Mouse (Mus musculus) cortical plate, adult 2 months (tissue): ENCODE measurements at regions not wholly inside any gene's neighbourhood (a gene's known extent, or its start where the extent isn't known, plus 50 kb on each side); places are given as distances from the start of the nearest gene placed in this dataset.

Source experiments
- H3K27ac ChIP-seq: fragments of 200-500 bp; 2 replicates; pipeline ENCODE4 v1.5.1; 2012; ENCODE audit warnings: low read length, control low read depth, inconsistent platforms; ENCODE audit not compliant: insufficient read depth
- H3K4me1 ChIP-seq: fragments of 200-500 bp; 2 replicates; pipeline ENCODE4 v1.6.1; 2011; ENCODE audit warnings: low read length; ENCODE audit not compliant: control insufficient read depth, insufficient read depth
- H3K4me3 ChIP-seq: fragments of 200-500 bp; 2 replicates; pipeline ENCODE4 v1.5.1; 2011; ENCODE audit warnings: mild to moderate bottlenecking, low read length, control low read depth; ENCODE audit not compliant: insufficient read depth
- CTCF ChIP-seq: fragments of 200-500 bp; IDR thresholded peaks from 2 replicates; pipeline ENCODE4 v1.5.1; 2011; ENCODE audit warnings: mild to moderate bottlenecking, control low read depth, low read length; ENCODE audit not compliant: insufficient read depth; ENCODE audit errors: extremely low read depth
- POLR2A ChIP-seq: fragments of 200-500 bp; IDR thresholded peaks from 2 replicates; pipeline ENCODE4 v1.6.1; 2011; ENCODE audit warnings: mild to moderate bottlenecking, low read length, control low read depth; ENCODE audit not compliant: insufficient read depth; ENCODE audit errors: extremely low read depth

DNA sequence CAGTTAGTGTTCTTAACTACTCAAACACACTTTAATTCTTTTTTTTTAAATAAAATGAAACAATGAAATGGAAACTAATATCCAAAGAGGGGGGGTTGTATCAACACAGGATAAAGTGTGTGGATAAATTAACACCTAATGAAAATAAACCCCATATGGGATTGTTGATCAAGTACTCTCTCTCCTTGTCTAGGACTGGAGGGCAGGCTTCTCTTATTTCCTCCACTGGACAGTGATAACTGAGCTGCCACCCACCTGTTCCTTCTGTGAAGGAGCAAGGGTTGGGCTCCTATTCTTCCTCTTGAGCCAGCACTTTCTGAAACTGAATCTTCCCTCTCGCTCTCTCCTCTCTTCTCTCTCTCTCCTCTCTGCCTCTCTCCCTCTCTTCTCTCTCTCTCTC lies 716.5 kb downstream of the Epm2a start:
- TF ChIP-seq CTCF (no peak), POLR2A (no peak)
- no peak overlapping the region for H3K4me3 ChIP-seq
- no peak overlapping the region for H3K27ac ChIP-seq
- H3K4me1 ChIP-seq, result no peaks in the 10 kb centered on the region

DNA sequence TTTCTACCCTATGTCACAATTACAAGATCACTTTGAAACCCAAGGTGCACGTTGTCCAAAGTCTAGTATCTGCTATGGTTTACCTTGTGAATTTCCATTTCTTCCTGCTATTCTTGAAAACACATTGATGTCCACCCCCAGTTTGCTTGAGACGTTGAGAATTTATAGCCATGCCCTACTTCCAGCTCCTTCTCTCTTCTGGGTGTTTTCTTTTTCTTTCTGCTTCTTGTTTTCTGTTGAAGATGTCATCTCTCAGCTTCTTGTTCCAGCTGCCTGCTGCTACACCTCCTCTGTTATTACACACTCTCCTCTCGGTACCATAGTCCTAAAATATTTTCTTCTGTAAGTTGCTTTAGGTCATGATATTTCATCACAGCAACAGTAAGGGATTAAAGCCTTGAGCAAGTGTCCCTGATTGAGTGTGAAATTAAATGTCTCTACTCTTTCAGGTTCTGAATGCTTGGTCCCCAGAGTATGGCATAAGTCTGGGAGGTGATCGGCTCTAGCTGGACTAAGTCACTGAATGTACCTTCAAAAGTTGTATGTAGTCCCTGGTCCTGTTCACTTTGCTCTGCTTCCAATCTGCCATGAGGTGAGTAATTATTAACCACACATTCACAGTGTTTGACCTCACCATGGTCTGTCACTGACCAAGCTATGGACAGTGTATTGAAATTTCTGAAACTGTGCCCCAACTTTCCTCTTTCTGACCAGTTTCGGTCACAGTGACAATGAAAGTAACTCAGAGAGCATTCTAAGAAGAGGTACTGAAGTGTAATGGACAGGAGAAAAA lies 718.1 kb downstream of the Epm2a start:
- H3K4me3 ChIP-seq, result no peak overlapping the region
- H3K4me1 ChIP-seq, result no peaks in the 10 kb centered on the region
- no peak overlapping the region for H3K27ac ChIP-seq
- TF ChIP-seq POLR2A (no peak), CTCF (no peak)

DNA sequence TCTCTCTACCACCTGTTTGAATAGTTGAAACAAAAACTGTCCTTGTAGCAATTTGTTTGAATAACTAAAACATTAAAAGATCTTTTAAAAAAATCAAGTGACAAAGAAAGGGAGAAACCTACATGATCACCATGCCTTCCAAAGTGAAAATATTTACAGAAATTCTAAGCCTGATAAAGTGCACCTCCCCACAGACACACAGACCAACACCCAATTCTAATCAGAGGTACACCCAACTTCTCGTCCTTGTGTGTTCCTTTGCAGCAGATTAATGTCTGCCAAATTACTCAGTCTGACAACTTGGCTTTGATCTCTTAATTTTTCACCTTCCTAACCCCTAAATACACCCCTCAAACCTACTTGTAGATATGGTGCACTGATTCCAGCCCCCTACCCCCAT lies 719.1 kb downstream of the Epm2a start:
- H3K4me3 ChIP-seq, result no peak overlapping the region

DNA sequence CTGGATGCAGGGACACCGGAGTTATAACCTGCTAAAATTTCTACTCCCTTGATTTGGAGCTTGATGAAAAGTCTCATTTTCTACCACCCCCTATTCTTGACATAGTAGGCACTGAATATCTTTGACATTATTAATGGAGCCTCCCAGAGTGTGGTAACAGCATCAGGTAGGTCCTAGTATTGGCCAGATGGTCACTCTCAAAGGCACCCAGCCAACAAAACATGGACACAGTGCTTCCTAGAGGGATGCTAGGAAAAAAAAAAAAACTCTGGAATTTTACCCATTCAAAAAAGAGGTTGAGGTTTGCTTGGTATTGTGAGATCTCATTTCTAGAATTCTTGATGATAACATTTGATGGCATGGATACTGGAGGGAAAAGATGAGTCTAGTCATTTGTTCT lies 740.8 kb downstream of the Epm2a start:
- no peak overlapping the region for H3K27ac ChIP-seq
- no peak overlapping the region for H3K4me3 ChIP-seq
- no peaks in the 10 kb centered on the region for H3K4me1 ChIP-seq
- TF ChIP-seq CTCF (no peak), POLR2A (no peak)

More for the DNA sequence above, 719.1 kb downstream of the Epm2a start:
- TF ChIP-seq POLR2A (no peak), CTCF (no peak)
- Histone ChIP-seq H3K4me1 (no peaks in the 10 kb centered on the region), H3K27ac (no peak overlapping the region)

GRCm38 (mm10) chr10:12092521-12092920 lies 749.3 kb downstream of the Epm2a start:
- no peak overlapping the region for H3K4me3 ChIP-seq
- no peaks in the 10 kb centered on the region for H3K4me1 ChIP-seq
- TF ChIP-seq POLR2A, result no peak
- TF ChIP-seq CTCF, result no peak
- no peak overlapping the region for H3K27ac ChIP-seq

- Histone ChIP-seq H3K4me3 (no peak overlapping the region), H3K4me1 (no peaks in the 10 kb centered on the region), H3K27ac (no peak overlapping the region)
- TF ChIP-seq CTCF (no peak), POLR2A (no peak)
Measured at GRCm38 (mm10) chr10:12096678-12097077, 753.5 kb downstream of the Epm2a start.

DNA sequence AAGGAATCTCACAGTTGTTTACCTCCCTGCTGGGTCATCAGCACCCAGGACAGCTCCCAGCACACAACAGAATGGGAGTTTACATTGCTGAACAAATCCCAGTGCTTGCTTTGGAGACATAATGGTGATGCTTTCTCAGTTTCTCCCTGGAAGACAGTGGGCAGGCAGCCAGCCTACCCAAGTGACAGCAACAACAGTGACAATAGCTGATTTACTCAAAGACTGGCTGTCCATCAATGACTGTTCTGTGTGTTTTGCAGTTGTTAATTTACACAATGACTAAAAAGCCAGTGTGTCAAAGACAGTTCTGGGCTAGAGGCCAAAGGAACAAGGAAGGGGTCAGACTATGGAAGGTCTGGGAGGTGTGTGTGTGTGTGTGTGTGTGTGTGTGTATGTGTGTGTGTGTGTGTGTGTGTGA lies 762.2 kb downstream of the Utrn start:
- Histone ChIP-seq H3K27ac (no peak overlapping the region), H3K4me3 (no peak overlapping the region), H3K4me1 (no peaks in the 10 kb centered on the region)
- no peak for TF ChIP-seq CTCF
- TF ChIP-seq POLR2A, result no peak

DNA sequence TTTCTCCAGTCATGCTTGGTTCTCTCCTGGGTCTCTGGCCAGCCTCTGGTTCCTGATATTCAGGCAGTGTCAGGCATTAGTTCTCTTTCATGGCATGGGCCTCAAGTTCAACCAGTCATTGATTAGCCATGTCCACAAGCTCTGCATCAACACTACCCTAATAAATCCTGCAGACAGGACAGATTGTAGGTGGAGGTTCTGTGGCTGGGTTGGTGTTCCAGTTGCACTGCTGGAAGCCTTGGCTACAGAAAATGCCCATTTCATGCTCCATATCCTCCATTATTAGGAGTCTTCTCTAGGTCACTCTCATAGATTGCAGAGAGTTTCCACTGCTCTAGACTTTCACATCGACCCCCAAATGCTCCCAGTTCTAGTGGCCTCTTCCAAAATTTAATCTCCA lies 757.4 kb downstream of the Utrn start:
- no peak overlapping the region for H3K4me3 ChIP-seq
- no peak overlapping the region for H3K27ac ChIP-seq
- TF ChIP-seq CTCF (no peak), POLR2A (no peak)
- peaks cover under 1% of the 10 kb centered on the region; the same call in 1 of the 2 replicates for H3K4me1 ChIP-seq

DNA sequence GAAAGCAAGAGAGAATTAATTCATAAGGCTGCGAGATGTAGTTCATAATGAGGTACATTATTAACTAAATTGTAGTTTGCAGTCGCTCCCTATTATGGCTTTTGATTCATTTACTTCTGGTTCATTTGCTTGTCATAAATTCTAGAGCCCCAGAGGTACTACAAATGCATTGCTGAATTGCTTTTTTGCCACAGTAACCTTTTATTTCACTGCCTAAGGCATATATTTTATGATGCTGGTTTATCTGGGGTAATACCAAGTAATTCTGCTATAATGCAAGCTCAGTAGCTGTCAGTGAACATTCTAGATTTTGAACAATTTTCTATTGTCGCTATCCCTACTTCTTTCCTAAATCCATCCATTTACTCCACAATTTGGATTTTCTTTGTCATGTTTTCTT lies 753.4 kb downstream of the Utrn start:
- Histone ChIP-seq H3K4me1 (peaks cover 4% of the 10 kb centered on the region; the same call in 1 of the 2 replicates), H3K4me3 (no peak overlapping the region)
- TF ChIP-seq POLR2A (no peak), CTCF (no peak)

DNA sequence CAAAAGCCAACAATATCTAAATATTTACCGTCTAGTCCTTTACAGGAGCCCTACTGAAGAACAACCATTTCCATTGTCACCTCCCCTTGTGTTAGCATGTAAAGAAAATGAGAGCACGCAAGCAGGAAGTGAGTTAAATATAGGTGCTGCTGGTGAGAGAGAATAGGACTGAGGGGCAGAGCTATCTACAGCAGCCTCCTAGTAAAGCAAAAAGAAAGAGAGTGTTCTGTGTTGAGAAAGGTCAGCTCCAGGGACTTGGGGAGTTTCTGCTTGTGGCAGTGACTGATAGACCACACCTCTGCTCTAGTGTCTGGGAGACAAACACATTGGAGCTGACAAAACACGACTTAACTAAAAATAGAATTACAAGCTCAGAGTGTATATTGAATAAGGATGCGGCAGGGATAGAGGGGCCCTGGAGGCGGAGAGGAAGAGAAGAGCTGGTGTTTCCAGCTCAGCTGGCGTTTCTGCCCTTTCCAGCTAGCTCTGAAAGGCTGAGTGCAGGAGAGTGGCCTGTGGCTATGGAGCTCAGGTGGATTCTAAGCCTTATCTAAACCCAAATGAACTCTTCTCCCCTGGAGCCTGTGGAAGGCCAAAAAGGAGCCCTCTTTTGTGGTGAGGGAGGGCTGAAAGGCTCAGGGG lies 752.4 kb downstream of the Utrn start:
- Histone ChIP-seq H3K27ac (no peak overlapping the region), H3K4me3 (no peak overlapping the region), H3K4me1 (peaks cover 4% of the 10 kb centered on the region; the same call in 1 of the 2 replicates)
- TF ChIP-seq POLR2A, result no peak
- no peak for TF ChIP-seq CTCF

More for the DNA sequence above, 753.4 kb downstream of the Utrn start:
- H3K27ac ChIP-seq, result no peak overlapping the region
